Mouse (Mus musculus) intestine, postnatal 0 days (tissue): ENCODE measurements around the gene Sipa1l1. TPM values are rescaled to one million over a fixed set of nuclear protein-coding genes. Genes with fewer than 3 reads are reported as not detected.

Source experiments
- ATAC-seq: fragments of 200-750 bp; cut with Nextera tagmentation; 2 replicates; pipeline ENCODE4 v1.8.0; 2017; ENCODE audit warnings: mild to moderate bottlenecking, moderate TSS enrichment, moderate library complexity
- H3K27ac ChIP-seq: fragments of 300-500 bp; sonication (generic); 2 replicates; pipeline ENCODE4 v1.5.1; 2014; ENCODE audit warnings: mild to moderate bottlenecking, low read depth, low read length, moderate library complexity
- H3K27me3 ChIP-seq: fragments of 300-500 bp; sonication (generic); replicated peaks from 2 replicates; pipeline ENCODE4 v1.6.1; 2014; ENCODE audit warnings: low read length, mixed read lengths; ENCODE audit not compliant: control insufficient read depth, insufficient read depth
- H3K36me3 ChIP-seq: fragments of 300-500 bp; sonication (generic); 2 replicates; pipeline ENCODE4 v1.6.1; 2014; ENCODE audit warnings: mild to moderate bottlenecking, moderate library complexity; ENCODE audit not compliant: control insufficient read depth, insufficient read depth
- H3K4me1 ChIP-seq: fragments of 300-500 bp; sonication (generic); replicated peaks from 2 replicates; pipeline ENCODE4 v1.6.1; 2014; ENCODE audit warnings: antibody characterized with exemption, low read length, mixed read lengths; ENCODE audit not compliant: control insufficient read depth, insufficient read depth
- H3K4me2 ChIP-seq: fragments of 300-500 bp; sonication (generic); replicated peaks from 2 replicates; pipeline ENCODE4 v1.6.1; 2014; ENCODE audit warnings: low read depth, mild to moderate bottlenecking, moderate library complexity
- H3K4me3 ChIP-seq: fragments of 300-500 bp; sonication (generic); 2 replicates; pipeline ENCODE4 v1.5.1; 2014; ENCODE audit warnings: low read depth, low read length
- H3K9ac ChIP-seq: fragments of 300-500 bp; sonication (generic); 2 replicates; pipeline ENCODE4 v1.6.1; 2014; ENCODE audit warnings: mild to moderate bottlenecking, low read depth, low read length
- H3K9me3 ChIP-seq: fragments of 300-500 bp; sonication (generic); 2 replicates; pipeline ENCODE4 v1.6.1; 2016; ENCODE audit warnings: mixed run types; ENCODE audit not compliant: control insufficient read depth
- CTCF ChIP-seq: sonication (generic); IDR thresholded peaks from 2 replicates; pipeline ENCODE4 v1.5.1; 2016; ENCODE audit warnings: low read depth, mild to moderate bottlenecking, control low read depth, antibody characterized with exemption, moderate library complexity
- WGBS: fragments of 180-500 bp; shearing (Covaris S2); extraction: QIAGEN DNeasy Blood & Tissue Kit; methylation state at CpG from one replicate; pipeline ENCODE4 v1.1.7; 2014; 5-methylcytosine and 5-hydroxymethylcytosine counted together
- polyA plus RNA-seq: library from polyadenylated mRNA; unstranded; fragments of >200 nt; fragmentation: Nextera tagmentation; extraction: Ambion mirVana; gene quantifications from 2 replicates; pipeline ENCODE4 v1.2.1, GENCODE M21; 2015

The Sipa1l1 gene
- polyA plus RNA-seq, 1 experiment from 2014 or later: 10.2 TPM

DNA sequence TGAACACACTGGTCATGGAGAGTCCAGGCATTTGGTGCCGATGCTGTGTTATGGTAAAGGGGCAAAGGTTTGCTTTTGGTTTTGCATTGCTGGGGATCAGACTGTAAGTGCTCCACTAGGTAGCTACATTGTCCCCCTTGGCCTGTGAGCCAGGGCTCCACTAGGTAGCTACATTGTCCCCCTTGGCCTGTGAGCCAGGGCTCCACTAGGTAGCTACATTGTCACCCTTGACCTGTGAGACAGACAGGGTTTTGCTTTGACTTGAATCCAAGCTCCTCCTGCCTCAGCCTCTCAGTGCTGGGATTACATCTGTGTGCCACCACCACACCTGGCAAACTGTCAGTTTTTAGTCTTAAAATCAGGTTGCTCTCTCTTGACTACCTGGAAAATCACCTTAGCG, 115.9 kb downstream of the Sipa1l1 start:
- Histone ChIP-seq H3K27ac (no peak overlapping the region; the same call in 1 of the 2 replicates), H3K9me3 (no peaks in the 10 kb centered on the region), H3K9ac (no peak overlapping the region), H3K4me2 (no peak overlapping the region; the same call in 1 of the 2 replicates), H3K4me1 (no peaks in the 10 kb centered on the region), H3K36me3 (peaks cover 4% of the 10 kb centered on the region; the same call in 1 of the 2 replicates), H3K4me3 (no peak overlapping the region), H3K27me3 (no peaks in the 10 kb centered on the region)
- no peak for TF ChIP-seq CTCF
- WGBS: 76% methylated on average over 2 of the region's 2 CpGs
- peak; percentile 61 for ATAC-seq

DNA sequence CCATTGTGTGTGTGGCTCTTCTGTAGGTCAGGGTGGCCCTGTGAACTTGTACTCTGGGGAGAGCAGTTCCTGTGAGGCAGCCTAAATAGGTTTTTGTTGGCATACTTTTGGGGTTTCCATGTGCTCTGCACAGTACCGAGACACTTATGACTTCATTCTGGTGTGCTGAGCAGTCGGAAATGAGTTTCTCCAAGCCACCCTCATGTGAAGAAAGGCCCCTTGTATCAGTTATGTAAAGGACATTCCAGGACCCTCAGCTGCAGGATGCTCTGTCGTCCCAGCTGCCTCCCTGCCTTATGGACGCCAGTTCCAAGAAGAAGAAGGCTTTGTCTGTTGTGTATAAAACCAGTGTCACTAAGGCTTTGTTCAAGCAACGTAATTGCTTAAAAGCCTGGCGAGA, 116.9 kb downstream of the Sipa1l1 start:
- Histone ChIP-seq H3K27me3 (no peaks in the 10 kb centered on the region), H3K9me3 (no peaks in the 10 kb centered on the region), H3K4me1 (no peaks in the 10 kb centered on the region), H3K4me3 (no peak overlapping the region), H3K9ac (no peak overlapping the region), H3K36me3 (no peaks in the 10 kb centered on the region; the same call in 1 of the 2 replicates), H3K4me2 (no peak overlapping the region), H3K27ac (no peak overlapping the region)
- no peak for ATAC-seq
- WGBS: 65% methylated on average over 6 of the region's 6 CpGs
- TF ChIP-seq CTCF: no peak

DNA sequence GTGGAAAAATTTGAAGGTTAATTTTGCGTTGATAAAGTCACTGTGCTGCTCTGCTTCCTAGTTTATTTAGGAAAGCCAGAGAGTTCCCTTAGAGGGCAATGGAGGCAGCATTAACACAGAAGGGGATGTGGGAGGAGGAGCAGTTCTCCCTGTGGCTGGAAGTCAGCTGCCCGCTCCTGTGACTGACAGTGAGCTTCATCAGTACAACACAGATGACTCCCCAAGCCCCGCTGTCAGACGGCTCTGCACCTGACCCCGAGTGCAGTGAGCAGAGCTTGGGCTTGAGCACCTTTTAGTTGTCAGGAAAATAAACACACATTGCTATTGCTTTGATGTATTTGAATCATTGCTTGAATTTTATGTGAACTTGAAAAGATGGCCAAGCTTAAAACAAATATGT, 117.7 kb downstream of the Sipa1l1 start:
- no peaks in the 10 kb centered on the region for H3K9me3 ChIP-seq
- no peaks in the 10 kb centered on the region for H3K4me1 ChIP-seq
- no peaks in the 10 kb centered on the region; the same call in 1 of the 2 replicates for H3K36me3 ChIP-seq
- H3K4me3 ChIP-seq: no peak overlapping the region
- no peak for ATAC-seq
- WGBS: 65% methylated on average over 5 of the region's 5 CpGs
- no peaks in the 10 kb centered on the region for H3K27me3 ChIP-seq
- no peak overlapping the region for H3K4me2 ChIP-seq
- TF ChIP-seq CTCF: no peak
- no peak overlapping the region for H3K27ac ChIP-seq
- no peak overlapping the region for H3K9ac ChIP-seq

DNA sequence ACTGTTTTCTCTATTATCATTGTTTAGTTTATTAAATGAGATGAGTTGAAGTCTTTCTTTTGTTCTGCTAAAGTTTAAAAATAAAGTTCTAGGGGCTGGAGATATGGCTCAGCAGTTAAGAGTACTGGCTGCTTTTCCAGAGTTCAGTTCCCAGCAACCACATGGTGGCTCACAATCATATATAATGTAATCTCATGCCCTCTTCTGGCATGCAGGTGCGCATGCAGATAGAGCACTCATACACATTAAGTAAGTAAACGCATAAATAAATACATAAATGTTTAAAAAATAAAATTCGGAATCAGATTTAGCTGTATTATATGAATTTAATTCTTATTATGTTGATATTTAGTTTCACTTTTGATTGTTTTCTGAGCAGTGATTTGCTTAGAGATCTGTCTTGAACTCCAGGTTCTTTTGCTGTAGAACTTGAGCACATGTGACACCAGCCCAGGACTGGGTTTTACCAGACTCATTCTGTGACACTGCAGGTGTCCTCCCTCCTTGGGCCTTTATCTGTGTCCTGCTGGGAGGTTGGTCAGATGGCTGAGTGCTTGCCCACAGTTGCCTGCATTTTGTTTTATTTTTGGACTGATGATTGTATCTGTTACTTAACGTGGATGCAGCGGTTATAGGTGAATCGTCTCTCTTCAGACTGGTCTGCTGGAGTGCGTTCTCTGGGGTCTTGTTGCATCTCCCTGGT, 124.6 kb downstream of the Sipa1l1 start:
- H3K9me3 ChIP-seq: no peaks in the 10 kb centered on the region
- H3K9ac ChIP-seq: no peak overlapping the region
- H3K36me3 ChIP-seq: no peaks in the 10 kb centered on the region
- 0 out of 2 replicates have a peak, but pooled peaks have one; percentile 30 for TF ChIP-seq CTCF
- ATAC-seq: no peak
- no peaks in the 10 kb centered on the region; the same call in 1 of the 2 replicates for H3K4me1 ChIP-seq
- H3K27ac ChIP-seq: no peak overlapping the region
- no peak overlapping the region for H3K4me3 ChIP-seq
- no peaks in the 10 kb centered on the region for H3K27me3 ChIP-seq
- no peak overlapping the region for H3K4me2 ChIP-seq
- 96% methylated on average over 7 of the region's 7 CpGs for WGBS

DNA sequence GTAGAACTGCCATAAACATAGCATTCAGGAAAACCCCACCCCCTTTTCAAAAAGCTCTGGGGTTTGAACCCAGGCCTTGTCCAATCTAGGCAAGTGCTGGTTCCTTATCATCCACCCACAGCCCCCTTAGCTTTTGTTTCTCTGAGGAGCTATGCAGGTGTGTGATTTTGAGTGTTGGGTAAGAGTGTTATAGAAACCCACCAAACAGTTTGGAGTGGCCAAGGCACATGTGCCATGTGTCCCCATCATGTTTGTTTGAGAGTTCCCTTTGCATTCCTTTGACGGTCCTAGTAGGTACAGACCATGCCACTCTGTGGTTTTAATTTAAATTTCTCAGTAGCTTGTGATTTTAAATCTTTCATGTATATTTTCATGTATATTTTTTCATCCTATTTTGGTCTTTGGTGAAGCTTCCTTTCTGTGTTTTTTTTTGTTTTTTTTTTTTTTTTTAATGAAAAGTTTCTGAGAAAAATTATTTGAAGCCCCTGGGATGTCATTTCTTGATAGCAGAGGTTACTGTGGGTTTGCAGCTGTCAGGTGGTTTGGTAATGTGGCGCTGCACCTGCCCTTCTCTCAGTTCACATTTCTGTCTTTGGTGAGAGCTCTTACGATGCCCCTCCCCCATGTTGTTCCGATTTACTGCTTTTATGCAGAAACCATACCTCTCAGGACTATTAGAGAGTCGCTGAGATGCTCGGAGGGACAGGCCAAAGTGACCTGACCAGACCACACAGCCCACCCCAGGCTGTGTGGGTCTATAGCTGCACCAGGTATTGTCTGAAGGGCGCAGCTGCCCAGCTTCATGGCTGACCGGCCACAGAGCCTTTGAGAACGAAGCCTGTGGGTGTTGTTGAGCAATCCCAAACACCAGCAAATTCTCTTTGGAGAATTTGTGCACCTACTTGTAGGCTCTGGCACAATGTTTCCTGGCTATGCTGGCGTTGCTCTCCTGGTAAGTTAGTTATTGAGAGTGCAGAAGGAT, 126.1 kb downstream of the Sipa1l1 start:
- no peak for ATAC-seq
- no peak overlapping the region for H3K4me3 ChIP-seq
- no peak overlapping the region for H3K9ac ChIP-seq
- no peak overlapping the region for H3K27ac ChIP-seq
- H3K4me2 ChIP-seq: no peak overlapping the region
- H3K36me3 ChIP-seq: no peaks in the 10 kb centered on the region
- no peaks in the 10 kb centered on the region for H3K27me3 ChIP-seq
- H3K9me3 ChIP-seq: no peaks in the 10 kb centered on the region
- H3K4me1 ChIP-seq: no peaks in the 10 kb centered on the region; the same call in 1 of the 2 replicates
- no peak for TF ChIP-seq CTCF
- 85% methylated on average over 10 of the region's 10 CpGs for WGBS

DNA sequence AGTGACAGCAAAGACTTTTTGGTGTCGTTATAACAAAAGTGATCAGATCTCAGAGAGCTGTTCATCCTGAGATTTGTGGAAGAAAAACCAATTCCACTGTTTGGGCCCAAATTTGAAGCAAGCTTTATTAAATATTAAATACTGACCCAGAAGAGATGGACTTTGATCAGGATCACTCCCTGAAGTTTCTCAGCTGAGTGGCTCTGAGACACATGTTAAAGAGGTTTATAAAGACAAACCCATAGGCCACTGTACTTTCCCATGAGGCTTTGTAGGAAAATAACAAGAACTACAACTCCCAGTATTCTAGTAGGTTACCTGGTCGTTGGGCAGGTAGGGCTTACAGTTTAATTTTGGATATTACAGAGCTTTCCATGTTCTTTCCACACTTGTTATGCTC, 127.2 kb downstream of the Sipa1l1 start:
- H3K27ac ChIP-seq: no peak overlapping the region
- no peak for ATAC-seq
- H3K36me3 ChIP-seq: no peaks in the 10 kb centered on the region
- H3K4me1 ChIP-seq: no peaks in the 10 kb centered on the region; the same call in 1 of the 2 replicates
- H3K4me3 ChIP-seq: no peak overlapping the region
- H3K9ac ChIP-seq: no peak overlapping the region
- no peak overlapping the region for H3K4me2 ChIP-seq
- 71% methylated on average over 2 of the region's 2 CpGs for WGBS
- TF ChIP-seq CTCF: no peak
- no peaks in the 10 kb centered on the region for H3K9me3 ChIP-seq
- H3K27me3 ChIP-seq: no peaks in the 10 kb centered on the region
